Mouse (Mus musculus) kidney, adult 2 months (tissue): ENCODE data around the gene Nprl2.
"Not testable (repeated sequence)": the region's sequence is repeated elsewhere in the genome, so short reads cannot be mapped to it uniquely, and the experiment has no call there.

Experiments used
- CTCF ChIP-seq: fragments of 200-500 bp; conservative IDR thresholded peaks from 2 replicates; pipeline ENCODE4 v1.5.1; 2011; ENCODE audit warnings: low read depth, mild to moderate bottlenecking, control low read depth, low read length, moderate library complexity, mixed read lengths; ENCODE audit not compliant: insufficient read depth, insufficient read length
- POLR2A ChIP-seq: fragments of 200-500 bp; IDR thresholded peaks from one replicate; pipeline ENCODE4 v1.6.1; 2011; ENCODE audit warnings: low read depth, low read length, control low read depth

DNA sequence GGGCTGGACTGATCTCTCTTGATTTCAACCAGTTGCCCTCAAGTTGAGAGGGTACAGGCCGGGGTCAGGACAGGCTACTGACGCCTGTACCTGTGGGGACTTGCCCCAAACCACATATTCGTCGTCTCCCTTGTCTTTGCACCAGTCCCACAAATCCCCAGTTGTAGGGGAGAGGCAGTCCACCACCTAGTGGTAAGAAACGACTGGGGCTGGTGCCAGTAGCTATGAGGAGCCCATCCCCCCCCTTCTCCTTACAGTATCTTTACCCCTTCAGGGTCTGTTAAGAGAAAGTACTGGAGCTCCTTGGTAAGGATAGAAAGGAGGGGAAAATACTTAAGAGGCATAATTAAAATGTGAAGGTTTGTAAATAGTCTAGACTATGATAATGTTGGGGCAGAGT, 23.5 kb downstream of the Nprl2 start:
- not testable (repeated sequence) for TF ChIP-seq CTCF, POLR2A
